Mouse (Mus musculus): ENCODE results near the gene Edn3. TPM values are rescaled to one million over a fixed set of nuclear protein-coding genes. Genes with fewer than 3 reads are reported as not detected.

Edn3 gene
- polyA plus RNA-seq, 1 experiment from 2014 or later: 7.2 TPM

GRCm38 (mm10) chr2:174761452-174762101, 1.2 kb downstream of the Edn3 start:
- Histone ChIP-seq H3K27ac (replicated peaks) (no peak overlapping the region), H3K9me3 (no peaks in the 10 kb centered on the region), H3K4me1 (replicated peaks) (peaks cover 7% of the 10 kb centered on the region), H3K9ac (no peak overlapping the region), H3K36me3 (no peaks in the 10 kb centered on the region), H3K4me2 (no peak overlapping the region; the same call in 1 of the 2 replicates), H3K4me3 (peak overlapping the region; percentile 39; the same call in 1 of the 2 replicates), H3K27me3 (peaks cover 22% of the 10 kb centered on the region)
- ATAC-seq (ENCODE audit: low FRiP score, low read depth): no peak
- 55% methylated on average over 6 of the region's 6 CpGs for WGBS

- WGBS: 90% methylated on average over 2 of the region's 2 CpGs
- Histone ChIP-seq H3K27me3 (peaks cover 22% of the 10 kb centered on the region), H3K9me3 (no peaks in the 10 kb centered on the region), H3K27ac (replicated peaks) (no peak overlapping the region), H3K4me1 (replicated peaks) (peaks cover 7% of the 10 kb centered on the region), H3K9ac (no peak overlapping the region), H3K4me3 (no peak overlapping the region), H3K4me2 (no peak overlapping the region), H3K36me3 (no peaks in the 10 kb centered on the region)
- ATAC-seq (ENCODE audit: low FRiP score, low read depth): no peak
Measured at GRCm38 (mm10) chr2:174762310-174762709, 1.9 kb downstream of the Edn3 start.

GRCm38 (mm10) chr2:174768891-174769528, 8.6 kb downstream of the Edn3 start:
- Histone ChIP-seq H3K4me2 (no peak overlapping the region), H3K36me3 (no peaks in the 10 kb centered on the region), H3K27me3 (no peaks in the 10 kb centered on the region), H3K9me3 (no peaks in the 10 kb centered on the region), H3K4me3 (no peak overlapping the region), H3K4me1 (replicated peaks) (no peaks in the 10 kb centered on the region), H3K27ac (replicated peaks) (no peak overlapping the region), H3K9ac (no peak overlapping the region)
- WGBS: 73% methylated on average over 7 of the region's 7 CpGs
- no peak for ATAC-seq (ENCODE audit: low FRiP score, low read depth)

GRCm38 (mm10) chr2:174774177-174775111, 14.0 kb downstream of the Edn3 start:
- Histone ChIP-seq H3K4me2 (no peak overlapping the region), H3K27me3 (no peaks in the 10 kb centered on the region), H3K4me1 (replicated peaks) (no peaks in the 10 kb centered on the region), H3K9ac (no peak overlapping the region), H3K27ac (replicated peaks) (no peak overlapping the region), H3K4me3 (no peak overlapping the region), H3K9me3 (no peaks in the 10 kb centered on the region), H3K36me3 (no peaks in the 10 kb centered on the region)
- WGBS: 56% methylated on average over 10 of the region's 10 CpGs
- ATAC-seq (ENCODE audit: low FRiP score, low read depth): no peak

- WGBS: 90% methylated on average over 4 of the region's 4 CpGs
- Histone ChIP-seq H3K4me2 (no peak overlapping the region), H3K4me3 (no peak overlapping the region), H3K9me3 (no peaks in the 10 kb centered on the region), H3K27ac (replicated peaks) (no peak overlapping the region), H3K36me3 (no peaks in the 10 kb centered on the region), H3K9ac (no peak overlapping the region), H3K27me3 (no peaks in the 10 kb centered on the region), H3K4me1 (replicated peaks) (no peaks in the 10 kb centered on the region)
- ATAC-seq (ENCODE audit: low FRiP score, low read depth): no peak
Measured at GRCm38 (mm10) chr2:174782016-174782415, 21.6 kb downstream of the Edn3 start.

GRCm38 (mm10) chr2:174782880-174783279, 22.5 kb downstream of the Edn3 start:
- H3K4me2 ChIP-seq: no peak overlapping the region
- H3K4me3 ChIP-seq: no peak overlapping the region
- ATAC-seq (ENCODE audit: low FRiP score, low read depth): no peak
- H3K27ac ChIP-seq (replicated peaks): no peak overlapping the region
- 65% methylated on average over 5 of the region's 5 CpGs for WGBS
- no peaks in the 10 kb centered on the region for H3K9me3 ChIP-seq
- H3K9ac ChIP-seq: no peak overlapping the region
- H3K36me3 ChIP-seq: no peaks in the 10 kb centered on the region
- H3K27me3 ChIP-seq: no peaks in the 10 kb centered on the region
- H3K4me1 ChIP-seq (replicated peaks): no peaks in the 10 kb centered on the region

- H3K9ac ChIP-seq: no peak overlapping the region
- ATAC-seq (ENCODE audit: low FRiP score, low read depth): no peak
- no peak overlapping the region for H3K27ac ChIP-seq (replicated peaks)
Measured at GRCm38 (mm10) chr2:174788830-174789229, 28.4 kb downstream of the Edn3 start.

GRCm38 (mm10) chr2:174792436-174793125, 32.2 kb downstream of the Edn3 start:
- WGBS: 75% methylated on average over 8 of the region's 8 CpGs
- Histone ChIP-seq H3K4me1 (replicated peaks) (no peaks in the 10 kb centered on the region), H3K27me3 (no peaks in the 10 kb centered on the region), H3K4me2 (no peak overlapping the region), H3K9ac (no peak overlapping the region), H3K27ac (replicated peaks) (no peak overlapping the region), H3K36me3 (no peaks in the 10 kb centered on the region), H3K9me3 (no peaks in the 10 kb centered on the region), H3K4me3 (no peak overlapping the region)
- no peak for ATAC-seq (ENCODE audit: low FRiP score, low read depth)

More at GRCm38 (mm10) chr2:174788830-174789229, 28.4 kb downstream of the Edn3 start:
- Histone ChIP-seq H3K27me3 (no peaks in the 10 kb centered on the region), H3K4me2 (no peak overlapping the region), H3K4me3 (no peak overlapping the region), H3K9me3 (no peaks in the 10 kb centered on the region), H3K4me1 (replicated peaks) (no peaks in the 10 kb centered on the region), H3K36me3 (no peaks in the 10 kb centered on the region)

- WGBS: 55% methylated on average over 1 of the region's 1 CpGs
Measured at GRCm38 (mm10) chr2:174793181-174793580, 32.8 kb downstream of the Edn3 start.

GRCm38 (mm10) chr2:174796998-174797397, 36.6 kb downstream of the Edn3 start:
- Histone ChIP-seq H3K9ac (no peak overlapping the region), H3K36me3 (no peaks in the 10 kb centered on the region), H3K4me1 (replicated peaks) (no peaks in the 10 kb centered on the region), H3K27me3 (no peaks in the 10 kb centered on the region), H3K27ac (replicated peaks) (no peak overlapping the region), H3K4me2 (no peak overlapping the region), H3K4me3 (no peak overlapping the region), H3K9me3 (no peaks in the 10 kb centered on the region)
- no peak for ATAC-seq (ENCODE audit: low FRiP score, low read depth)
- WGBS: 74% methylated on average over 2 of the region's 2 CpGs

More at GRCm38 (mm10) chr2:174793181-174793580, 32.8 kb downstream of the Edn3 start:
- no peak overlapping the region for H3K4me3 ChIP-seq
- no peak overlapping the region for H3K9ac ChIP-seq
- H3K27ac ChIP-seq (replicated peaks): no peak overlapping the region
- no peaks in the 10 kb centered on the region for H3K9me3 ChIP-seq
- H3K27me3 ChIP-seq: no peaks in the 10 kb centered on the region
- no peak for ATAC-seq (ENCODE audit: low FRiP score, low read depth)
- no peaks in the 10 kb centered on the region for H3K4me1 ChIP-seq (replicated peaks)
- no peaks in the 10 kb centered on the region for H3K36me3 ChIP-seq
- H3K4me2 ChIP-seq: no peak overlapping the region

- no peaks in the 10 kb centered on the region for H3K27me3 ChIP-seq
- no peak for ATAC-seq (ENCODE audit: low FRiP score, low read depth)
- H3K4me3 ChIP-seq: no peak overlapping the region
- H3K36me3 ChIP-seq: no peaks in the 10 kb centered on the region
- H3K4me1 ChIP-seq (replicated peaks): no peaks in the 10 kb centered on the region
- WGBS: 82% methylated on average over 4 of the region's 4 CpGs
- H3K9ac ChIP-seq: no peak overlapping the region
- no peak overlapping the region for H3K27ac ChIP-seq (replicated peaks)
- H3K4me2 ChIP-seq: no peak overlapping the region
- H3K9me3 ChIP-seq: no peaks in the 10 kb centered on the region
Measured at GRCm38 (mm10) chr2:174797495-174798068, 37.2 kb downstream of the Edn3 start.
